Comparison of ENCODE assay signal across 15 mouse cellular contexts in genomic region chr1:69683058-69683457, GRCm38 (mm10). TPM values are rescaled to one million over a fixed set of nuclear protein-coding genes. Genes with fewer than 3 reads are reported as not detected.
DNase-seq lines count a peak whose midpoint lies in the region; ATAC-seq lines count a peak whose summit lies in the region.
"Had no signal": no experiment of that assay in that cellular context is flagged by ENCODE, and none has a peak within 500 bp of the region (broad histone marks: within the 10 kb centered on the region; RNA-seq: fewer than 3 reads in every experiment).

No protein-coding gene starts in this region.

- DNase-seq in CD4-positive helper T cell, adult 2 months (ENCODE audit: low read depth, low spot score): peak; percentile 70
- no peak for DNase-seq in urinary bladder, adult 18-20 months (ENCODE audit: low spot score in 2 of 2)
- DNase-seq in left cerebral cortex, postnatal 4 days: no peak
- no peak for DNase-seq in urinary bladder, postnatal 10 days (ENCODE audit: low spot score)
- DNase-seq: cerebellum, adult 9-11 months; embryo, embryonic 11 days; heart, postnatal 36 days; kidney, adult 8-10 months; kidney, postnatal 4 days; lung, embryonic 14.5 days had no signal

- intact Hi-C loops in left cerebral cortex, postnatal 4 days (cut with DNase I): no loop called here

- peak; percentile 46 for ATAC-seq in CD4-positive, CD25-positive, alpha-beta regulatory T cell, adult 4 months
- peak; percentile 35 for ATAC-seq in granulocyte monocyte progenitor cell, adult 5-6 weeks (replicated peaks; ENCODE audit: poor library complexity, severe bottlenecking)
- 0 out of 2 replicates have a peak, but pooled peaks have one; percentile 17 for ATAC-seq in megakaryocyte-erythroid progenitor cell, adult 5-6 weeks (replicated peaks; ENCODE audit: low FRiP score, low TSS enrichment, poor library complexity, severe bottlenecking)
- ATAC-seq: forebrain, embryonic 14.5 days; hindbrain, postnatal 0 days had no signal

RNA-seq across cellular contexts. Expression of gene Ikzf2, which starts 4.0 kb away (rescaled TPM):
- 100 to 1,000 TPM; 591 to 626 TPM for polyA plus RNA-seq in CD4-positive, CD25-positive, alpha-beta regulatory T cell, adult 4 months (2017; shearing (Covaris generic))
- total RNA-seq in granulocyte monocyte progenitor cell, adult 5-6 weeks (2014; fragmentation: Nextera tagmentation): 11.9 and 15.3 TPM in 2 replicates
- 13.0 and 14.8 TPM in 2 replicates for total RNA-seq in granulocyte monocyte progenitor cell, adult 5-6 weeks (2017)
- total RNA-seq in megakaryocyte-erythroid progenitor cell, adult 5-6 weeks (2014; fragmentation: Nextera tagmentation): 13.0 and 23.5 TPM in 2 replicates
- 9.6 and 27.9 TPM in 2 replicates for total RNA-seq in megakaryocyte-erythroid progenitor cell, adult 5-6 weeks (2017)
- 1 to 10 TPM; 8.3 to 9.8 TPM for total RNA-seq in left cerebral cortex, postnatal 4 days (2021)
